Mouse (Mus musculus) MEL (cell line): ENCODE results near the gene Tiam1. TPM values are rescaled to one million over a fixed set of nuclear protein-coding genes. Genes with fewer than 3 reads are reported as not detected.

Source experiments
- DNase-seq: peaks from one replicate; pipeline ENCODE4 v3.0.0; 2011; ENCODE audit warnings: low read depth, low spot score
- H3K27ac ChIP-seq: 2 replicates; pipeline ENCODE4 v1.5.1; 2012; ENCODE audit warnings: low read depth, mild to moderate bottlenecking, control low read depth, low read length, moderate library complexity; ENCODE audit not compliant: control insufficient read depth
- H3K27me3 ChIP-seq, 2 experiments: fragments of 150-350 bp in 1 of 2; sonication (generic) in 1 of 2; 2 replicates each; pipeline ENCODE4 v1.6.1; 2012; ENCODE audit warnings: low read length in 2 of 2, mild to moderate bottlenecking in 2 of 2, improper control_type of control experiment in 1 of 2, moderate library complexity in 1 of 2; ENCODE audit not compliant: insufficient read depth in 2 of 2, control insufficient read depth in 1 of 2
- H3K36me3 ChIP-seq, 2 experiments: 2 replicates each; pipeline ENCODE4 v1.6.1; 2012 to 2014; ENCODE audit warnings: low read length in 2 of 2, improper control_type of control experiment in 1 of 2, inconsistent platforms in 1 of 2, mild to moderate bottlenecking in 1 of 2; ENCODE audit not compliant: insufficient read depth in 2 of 2, control insufficient read depth in 1 of 2
- H3K4me1 ChIP-seq, 2 experiments: fragments of 150-350 bp in 1 of 2; sonication (generic) in 1 of 2; 2 replicates each; pipeline ENCODE4 v1.6.1; 2012; ENCODE audit warnings: low read length in 2 of 2, improper control_type of control experiment in 1 of 2, mild to moderate bottlenecking in 1 of 2; ENCODE audit not compliant: insufficient read depth in 2 of 2, control insufficient read depth in 1 of 2
- H3K4me3 ChIP-seq, 2 experiments: fragments of 150-350 bp in 1 of 2; sonication (generic) in 1 of 2; 2 replicates each; pipeline ENCODE4 v1.5.1; 2012; ENCODE audit warnings: low read depth in 2 of 2, low read length in 2 of 2, mild to moderate bottlenecking in 2 of 2, moderate library complexity in 2 of 2, control low read depth in 1 of 2, improper control_type of control experiment in 1 of 2; ENCODE audit not compliant: control insufficient read depth in 1 of 2, insufficient read depth in 1 of 2
- H3K79me2 ChIP-seq: 2 replicates; pipeline ENCODE4 v1.6.1; 2012; ENCODE audit warnings: mild to moderate bottlenecking, low read length, moderate library complexity; ENCODE audit not compliant: control insufficient read depth, poor library complexity, insufficient read depth
- H3K9ac ChIP-seq: 2 replicates; pipeline ENCODE4 v1.6.1; 2012; ENCODE audit warnings: low read depth, mild to moderate bottlenecking, control low read depth, low read length, moderate library complexity; ENCODE audit not compliant: control insufficient read depth, poor library complexity, severe bottlenecking
- H3K9me3 ChIP-seq: fragments of 150-350 bp; sonication (generic); replicated peaks from 2 replicates; pipeline ENCODE4 v1.6.1; 2012; ENCODE audit warnings: mild to moderate bottlenecking, low read length, improper control_type of control experiment, moderate library complexity; ENCODE audit not compliant: insufficient read depth
- BHLHE40 ChIP-seq: IDR thresholded peaks from 2 replicates; pipeline ENCODE4 v1.6.1; 2012; ENCODE audit warnings: low read depth, mild to moderate bottlenecking, inconsistent platforms, low read length, improper control_type of control experiment, borderline replicate concordance
- CHD1 ChIP-seq: IDR thresholded peaks from 2 replicates; pipeline ENCODE4 v1.6.1; 2012; ENCODE audit warnings: low read depth, mild to moderate bottlenecking, inconsistent platforms, low read length, improper control_type of control experiment
- EP300 ChIP-seq, 2 experiments: IDR thresholded peaks; 2 replicates each; pipeline ENCODE4 v1.6.1; 2011; ENCODE audit warnings: improper control_type of control experiment in 2 of 2, low read length in 2 of 2, low read depth in 1 of 2, mild to moderate bottlenecking in 1 of 2
- ETS1 ChIP-seq: IDR thresholded peaks from 2 replicates; pipeline ENCODE4 v1.6.1; 2012; ENCODE audit warnings: low read depth, mild to moderate bottlenecking, inconsistent platforms, low read length, improper control_type of control experiment, moderate library complexity
- GABPA ChIP-seq: IDR thresholded peaks from 2 replicates; pipeline ENCODE4 v1.6.1; 2012; ENCODE audit warnings: low read depth, mild to moderate bottlenecking, inconsistent platforms, low read length, improper control_type of control experiment, moderate library complexity
- GATA1 ChIP-seq: IDR thresholded peaks from 2 replicates; pipeline ENCODE4 v1.6.1; 2011; ENCODE audit warnings: low read depth, low read length, improper control_type of control experiment
- HCFC1 ChIP-seq: IDR thresholded peaks from 2 replicates; pipeline ENCODE4 v1.6.1; 2012; ENCODE audit warnings: low read depth, mild to moderate bottlenecking, inconsistent platforms, low read length, improper control_type of control experiment, moderate library complexity
- JUND ChIP-seq: IDR thresholded peaks from 2 replicates; pipeline ENCODE4 v1.6.1; 2011; ENCODE audit warnings: low read depth, mild to moderate bottlenecking, improper control_type of control experiment, low read length
- MAFK ChIP-seq: IDR thresholded peaks from 2 replicates; pipeline ENCODE4 v1.6.1; 2011; ENCODE audit warnings: low read depth, mild to moderate bottlenecking, low read length, improper control_type of control experiment, borderline replicate concordance
- MXI1 ChIP-seq: IDR thresholded peaks from 2 replicates; pipeline ENCODE4 v1.6.1; 2011; ENCODE audit warnings: mild to moderate bottlenecking, low read depth, low read length, improper control_type of control experiment
- MYB ChIP-seq: IDR thresholded peaks from 2 replicates; pipeline ENCODE4 v1.6.1; 2011; ENCODE audit warnings: mild to moderate bottlenecking, low read depth, low read length, improper control_type of control experiment
- NELFE ChIP-seq: IDR thresholded peaks from 2 replicates; pipeline ENCODE4 v1.6.1; 2011; ENCODE audit warnings: low read depth, low read length, improper control_type of control experiment
- POLR2A ChIP-seq, 2 experiments: IDR thresholded peaks; 2 replicates each; pipeline ENCODE4 v1.6.1; 2011 to 2012; ENCODE audit warnings: low read length in 2 of 2, mild to moderate bottlenecking in 2 of 2, control low read depth in 1 of 2, improper control_type of control experiment in 1 of 2, low read depth in 1 of 2, moderate library complexity in 1 of 2; ENCODE audit not compliant: control insufficient read depth in 1 of 2, insufficient read depth in 1 of 2, poor library complexity in 1 of 2
- POLR2AphosphoS2 ChIP-seq: IDR thresholded peaks from 2 replicates; pipeline ENCODE4 v1.6.1; 2011; ENCODE audit warnings: low read length, improper control_type of control experiment
- RCOR1 ChIP-seq: IDR thresholded peaks from 2 replicates; pipeline ENCODE4 v1.6.1; 2012; ENCODE audit warnings: low read depth, mild to moderate bottlenecking, inconsistent platforms, low read length, improper control_type of control experiment
- SIN3A ChIP-seq: IDR thresholded peaks from 2 replicates; pipeline ENCODE4 v1.6.1; 2012; ENCODE audit warnings: low read length, improper control_type of control experiment, inconsistent platforms
- TAL1 ChIP-seq: IDR thresholded peaks from 2 replicates; pipeline ENCODE4 v1.6.1; 2012; ENCODE audit warnings: mild to moderate bottlenecking, inconsistent platforms, low read length, moderate library complexity, mixed read lengths
- TCF12 ChIP-seq: IDR thresholded peaks from 2 replicates; pipeline ENCODE4 v1.6.1; 2014; ENCODE audit warnings: low read depth, mild to moderate bottlenecking, inconsistent platforms, low read length, improper control_type of control experiment, moderate library complexity
- USF2 ChIP-seq, 2 experiments: IDR thresholded peaks; 2 replicates each; pipeline ENCODE4 v1.6.1; 2011 to 2012; ENCODE audit warnings: improper control_type of control experiment in 2 of 2, low read length in 2 of 2, borderline replicate concordance in 1 of 2, inconsistent platforms in 1 of 2, low read depth in 1 of 2, mild to moderate bottlenecking in 1 of 2; ENCODE audit not compliant: insufficient read depth in 1 of 2
- ZC3H11A ChIP-seq: IDR thresholded peaks from 2 replicates; pipeline ENCODE4 v1.6.1; 2012; ENCODE audit warnings: low read depth, mild to moderate bottlenecking, inconsistent platforms, low read length, improper control_type of control experiment
- ZMIZ1 ChIP-seq: IDR thresholded peaks from 2 replicates; pipeline ENCODE4 v1.6.1; 2012; ENCODE audit warnings: low read depth, mild to moderate bottlenecking, inconsistent platforms, low read length, improper control_type of control experiment, moderate library complexity
- polyA plus RNA-seq, 2 experiments: library from polyadenylated mRNA; stranded (reverse) in 1 of 2; unstranded in 1 of 2; fragments of >175 nt in 1 of 2; fragments of >200 nt in 1 of 2; gene quantifications; 2 replicates each; pipeline versions ENCODE4 v1.2.1 to v1.2.4; 2012; ENCODE audit warnings: low replicate concordance in 2 of 2, low read depth in 1 of 2; ENCODE audit not compliant: insufficient read length in 2 of 2, insufficient read depth in 1 of 2, missing spikeins in 1 of 2
- total RNA-seq: library from RNA; depleted of rRNA; stranded (reverse); fragments of 300-350 nt; gene quantifications from 2 replicates; pipeline ENCODE4 v1.2.3, GENCODE M21; 2012

The Tiam1 gene
- total and polyA plus RNA-seq, 3 experiments, result 15.0 to 23.9 (median 19.9) TPM

- TF ChIP-seq EP300 (IDR thresholded peaks at IDR 0.05; ENCODE audit: low read depth in 1 of 2, low read length in 2 of 2) (no peak), POLR2AphosphoS2 (no peak), USF2 (IDR thresholded peaks at IDR 0.05; ENCODE audit: borderline replicate concordance in 1 of 2, insufficient read depth in 1 of 2, low read depth in 1 of 2, low read length in 2 of 2) (no peak), HCFC1 (no peak), TAL1 (no peak), ZMIZ1 (no peak), GATA1 (no peak), MAFK (no peak), TCF12 (no peak), MYB (no peak), CHD1 (no peak), GABPA (no peak), MXI1 (no peak)
These were observed 209.6 kb downstream of the Tiam1 start for GRCm38 (mm10) chr16:89933976-89934375.

GRCm38 (mm10) chr16:89928611-89929010, 215.0 kb downstream of the Tiam1 start:
- no peaks in the 10 kb centered on the region for H3K4me1 ChIP-seq
- DNase-seq, result no peak
- TF ChIP-seq SIN3A (no peak), ZC3H11A (no peak), ETS1 (no peak), CHD1 (no peak), MAFK (no peak), USF2 (IDR thresholded peaks at IDR 0.05; ENCODE audit: borderline replicate concordance in 1 of 2, insufficient read depth in 1 of 2, low read depth in 1 of 2, low read length in 2 of 2) (no peak), JUND (no peak), RCOR1 (no peak), TCF12 (no peak), POLR2AphosphoS2 (no peak), ZMIZ1 (no peak), NELFE (no peak), BHLHE40 (no peak), HCFC1 (no peak), POLR2A (IDR thresholded peaks at IDR 0.05; ENCODE audit: control insufficient read depth in 1 of 2, insufficient read depth in 1 of 2, low read depth in 1 of 2, low read length in 2 of 2, poor library complexity in 1 of 2) (no peak), MYB (no peak)
- TF ChIP-seq, all 39 proteins: peak for 0
- H3K9ac ChIP-seq, result no peak overlapping the region
- H3K36me3 ChIP-seq, result no peaks in the 10 kb centered on the region
- no peak overlapping the region for H3K4me3 ChIP-seq
- H3K79me2 ChIP-seq, result no peaks in the 10 kb centered on the region
- H3K9me3 ChIP-seq, result no peaks in the 10 kb centered on the region
- H3K27me3 ChIP-seq, result no peaks in the 10 kb centered on the region
- no peak overlapping the region for H3K27ac ChIP-seq

More at GRCm38 (mm10) chr16:89933976-89934375, 209.6 kb downstream of the Tiam1 start:
- Histone ChIP-seq H3K9me3 (no peaks in the 10 kb centered on the region), H3K79me2 (no peaks in the 10 kb centered on the region), H3K9ac (no peak overlapping the region), H3K36me3 (no peaks in the 10 kb centered on the region), H3K4me3 (no peak overlapping the region), H3K27ac (no peak overlapping the region), H3K4me1 (peaks cover 0 to 5% of the 10 kb centered on the region in 2 experiments; a peak in 2 of 4 replicates), H3K27me3 (no peaks in the 10 kb centered on the region)
- no peak for DNase-seq
